Mouse (Mus musculus) small intestine, adult 2 months (tissue): ENCODE data around the gene Sult1c2. TPM values are rescaled to one million over a fixed set of nuclear protein-coding genes. Genes with fewer than 3 reads are reported as not detected.
"Not testable (repeated sequence)": the region's sequence is repeated elsewhere in the genome, so short reads cannot be mapped to it uniquely, and the experiment has no call there.

Experiments used
- H3K27ac ChIP-seq: fragments of 200-500 bp; 2 replicates; pipeline ENCODE4 v1.5.1; 2012; ENCODE audit warnings: low read depth, low read length, control low read depth, inconsistent platforms; ENCODE audit not compliant: insufficient read depth
- H3K27me3 ChIP-seq: fragments of 200-500 bp; 2 replicates; pipeline ENCODE4 v1.6.1; 2012; ENCODE audit warnings: mild to moderate bottlenecking, moderate library complexity, low read length, inconsistent platforms; ENCODE audit not compliant: control insufficient read depth, insufficient read depth
- H3K36me3 ChIP-seq: fragments of 200-500 bp; 2 replicates; pipeline ENCODE4 v1.6.1; 2012; ENCODE audit warnings: mild to moderate bottlenecking, low read length, control low read depth, inconsistent platforms; ENCODE audit not compliant: control insufficient read depth, insufficient read depth
- H3K4me1 ChIP-seq: fragments of 200-500 bp; 2 replicates; pipeline ENCODE4 v1.6.1; 2012; ENCODE audit warnings: low read length, inconsistent platforms, mixed read lengths; ENCODE audit not compliant: control insufficient read depth, insufficient read depth, insufficient read length
- H3K4me3 ChIP-seq: fragments of 200-500 bp; 2 replicates; pipeline ENCODE4 v1.5.1; 2012; ENCODE audit warnings: low read depth, mild to moderate bottlenecking, control low read depth, inconsistent platforms, low read length, moderate library complexity
- CTCF ChIP-seq: fragments of 200-500 bp; IDR thresholded peaks from 2 replicates; pipeline ENCODE4 v1.5.1; 2012; ENCODE audit warnings: low read depth, mild to moderate bottlenecking, control low read depth, inconsistent platforms, low read length, moderate library complexity, mixed read lengths; ENCODE audit not compliant: insufficient replicate concordance, insufficient read length; ENCODE audit errors: extremely low read depth
- POLR2A ChIP-seq: fragments of 200-500 bp; IDR thresholded peaks from 2 replicates; pipeline ENCODE4 v1.6.1; 2012; ENCODE audit warnings: low read depth, mild to moderate bottlenecking, control low read depth, inconsistent platforms, low read length, moderate library complexity
- WGBS: fragments of 180-500 bp; shearing (Covaris S2); methylation state at CpG from one replicate; pipeline ENCODE4 v1.1.7; 2018; 5-methylcytosine and 5-hydroxymethylcytosine counted together
- polyA plus RNA-seq: library from polyadenylated mRNA; depleted of rRNA; stranded (reverse); fragments of >200 nt; gene quantifications from 2 replicates; pipeline ENCODE4 v1.2.3, GENCODE M21; 2012; rRNA removed

Gene Sult1c2
- 0.30 and 1.9 TPM in 2 replicates for polyA plus RNA-seq

DNA sequence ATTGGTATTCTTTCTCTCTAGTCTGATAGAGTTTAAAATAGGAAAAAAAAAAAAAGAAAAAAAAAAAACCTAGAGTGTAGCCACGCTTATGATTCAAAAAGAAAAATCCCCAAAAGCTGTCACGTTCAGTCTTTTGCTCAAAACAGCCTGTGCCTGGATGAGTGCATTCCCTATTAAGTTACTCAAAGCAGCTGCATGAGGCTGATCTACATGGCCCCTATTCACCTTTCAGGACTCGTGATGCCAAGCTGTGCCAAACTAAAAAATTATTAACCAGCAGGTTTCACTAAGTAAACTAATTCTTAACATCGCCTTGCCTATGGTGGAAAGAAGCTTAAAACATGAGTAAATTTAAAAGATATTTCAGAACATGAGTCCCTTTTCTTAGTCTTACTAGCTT is at the start of gene Sult1c2:
Gene Sult1c2, minus strand, starts transcription at position 134 of the 400 bp plus-strand sequence.
- no peak within 1 kb of the TSS for H3K27ac ChIP-seq
- no peaks in the 10 kb centered on the region for H3K36me3 ChIP-seq
- no peak within 1 kb of the TSS for H3K4me3 ChIP-seq
- peaks cover 2% of the 10 kb centered on the region; the same call in 1 of the 2 replicates for H3K4me1 ChIP-seq
- no peaks in the 10 kb centered on the region for H3K27me3 ChIP-seq
- WGBS = 33% methylated on average over 4 of the region's 4 CpGs
- TF ChIP-seq POLR2A = no peak
- TF ChIP-seq CTCF = no peak

DNA sequence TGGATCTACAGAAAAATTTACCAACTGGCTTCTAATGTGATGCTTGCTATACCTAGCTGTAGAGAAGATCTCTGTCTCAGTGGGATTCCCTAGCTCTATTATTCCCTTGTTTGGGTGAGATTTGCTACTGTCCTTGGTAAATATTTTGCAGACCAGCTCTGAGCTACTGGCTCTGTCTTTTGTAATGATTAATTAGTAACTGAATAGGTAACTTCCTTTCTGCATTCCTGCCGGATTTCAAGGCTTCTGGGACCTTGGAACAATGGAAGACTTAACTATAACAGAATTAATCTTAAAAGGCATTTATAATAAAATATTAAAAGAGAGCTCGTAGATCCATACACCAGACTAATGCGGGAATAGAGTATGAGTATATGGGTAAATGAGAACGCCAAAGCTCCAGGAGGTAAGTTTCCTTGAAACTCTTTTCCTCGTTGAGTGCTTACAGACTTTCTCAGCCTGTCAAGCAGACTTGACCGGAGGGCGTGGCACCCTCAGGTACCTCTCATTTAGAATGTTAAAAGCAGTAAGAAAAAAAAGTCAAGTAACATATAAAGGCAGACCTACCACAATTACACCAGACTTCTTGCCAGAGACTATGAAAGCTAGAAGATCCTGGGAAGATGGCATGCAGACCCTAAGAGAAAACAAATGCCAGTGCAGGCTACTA is 33.0 kb upstream of the Sult1c2 start:
- WGBS = 80% methylated on average over 7 of the region's 7 CpGs
- not testable (repeated sequence) for H3K27ac ChIP-seq, H3K27me3 ChIP-seq, H3K4me1 ChIP-seq, H3K36me3 ChIP-seq, H3K4me3 ChIP-seq

DNA sequence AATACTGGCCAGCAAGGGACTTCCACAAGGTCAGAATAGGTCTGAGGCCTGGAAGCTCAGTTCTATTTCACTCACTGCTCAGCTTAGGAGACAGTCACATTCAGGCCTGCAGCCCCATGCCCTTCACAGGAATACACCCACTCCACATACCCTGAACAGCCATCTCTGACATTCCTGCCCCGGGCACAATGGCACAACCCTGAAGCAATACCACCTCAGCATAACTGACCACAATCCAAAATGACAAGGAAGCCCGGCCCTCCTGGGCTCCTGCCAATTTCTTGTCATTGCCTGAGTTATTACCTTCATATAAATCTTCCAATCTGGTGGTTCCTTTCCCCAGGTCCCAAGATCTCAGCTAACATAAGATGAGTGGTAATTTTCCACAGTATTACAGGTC is 28.3 kb upstream of the Sult1c2 start:
- no peaks in the 10 kb centered on the region for H3K27me3 ChIP-seq

DNA sequence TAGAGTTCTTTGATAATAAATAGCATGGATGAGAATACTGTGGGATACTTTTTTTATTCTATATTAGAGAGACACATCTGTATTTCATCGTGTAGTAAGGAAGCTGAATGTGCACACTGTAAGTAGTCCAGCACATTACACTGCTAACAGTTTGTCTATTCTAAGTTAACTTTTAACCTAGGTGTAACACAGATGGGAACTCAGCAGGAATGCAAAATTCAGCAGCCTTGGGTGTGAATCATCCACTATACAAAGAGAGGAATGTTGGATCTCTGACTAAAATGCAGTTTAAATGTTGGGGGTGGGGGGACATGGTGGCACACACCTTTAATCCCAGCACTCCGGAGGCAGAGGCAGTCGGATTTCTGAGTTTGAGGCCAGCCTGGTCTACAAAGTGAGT is 26.1 kb upstream of the Sult1c2 start:
- 74% methylated on average over 3 of the region's 3 CpGs for WGBS

More for the DNA sequence above, 28.3 kb upstream of the Sult1c2 start:
- Histone ChIP-seq H3K27ac (no peak overlapping the region), H3K4me1 (peaks cover 5% of the 10 kb centered on the region; the same call in 1 of the 2 replicates), H3K36me3 (no peaks in the 10 kb centered on the region), H3K4me3 (no peak overlapping the region)
- WGBS = 25% methylated on average over 2 of the region's 2 CpGs
- TF ChIP-seq CTCF (no peak), POLR2A (no peak)

DNA sequence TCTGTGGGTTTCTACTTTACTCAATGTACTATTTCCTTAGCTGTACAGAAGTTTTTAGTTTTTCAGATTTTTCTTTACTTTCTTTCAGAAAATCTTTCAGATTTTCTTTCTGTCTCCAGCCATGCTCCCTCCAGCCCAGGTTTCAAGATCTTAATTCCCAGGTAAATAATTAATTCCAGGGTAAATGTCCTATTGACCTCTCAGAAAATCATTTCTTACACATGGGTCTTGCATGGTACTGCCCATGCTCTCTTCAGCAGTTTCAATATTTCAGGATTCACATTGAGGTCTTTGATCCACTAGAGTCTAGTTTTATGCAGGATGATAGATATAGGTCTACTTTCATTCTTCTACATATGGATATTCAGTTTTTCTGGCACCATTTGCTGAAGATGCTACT is 23.8 kb upstream of the Sult1c2 start:
- Histone ChIP-seq H3K4me3 (no peak overlapping the region), H3K27me3 (no peaks in the 10 kb centered on the region), H3K4me1 (peaks cover 7% of the 10 kb centered on the region; the same call in 1 of the 2 replicates), H3K36me3 (no peaks in the 10 kb centered on the region), H3K27ac (no peak overlapping the region)
- TF ChIP-seq POLR2A (no peak), CTCF (no peak)

More for the DNA sequence above, 26.1 kb upstream of the Sult1c2 start:
- H3K27me3 ChIP-seq = no peaks in the 10 kb centered on the region
- H3K36me3 ChIP-seq = no peaks in the 10 kb centered on the region
- no peak overlapping the region for H3K4me3 ChIP-seq
- TF ChIP-seq CTCF = no peak
- TF ChIP-seq POLR2A = no peak
- H3K27ac ChIP-seq = no peak overlapping the region
- H3K4me1 ChIP-seq = peaks cover 5% of the 10 kb centered on the region; the same call in 1 of the 2 replicates

DNA sequence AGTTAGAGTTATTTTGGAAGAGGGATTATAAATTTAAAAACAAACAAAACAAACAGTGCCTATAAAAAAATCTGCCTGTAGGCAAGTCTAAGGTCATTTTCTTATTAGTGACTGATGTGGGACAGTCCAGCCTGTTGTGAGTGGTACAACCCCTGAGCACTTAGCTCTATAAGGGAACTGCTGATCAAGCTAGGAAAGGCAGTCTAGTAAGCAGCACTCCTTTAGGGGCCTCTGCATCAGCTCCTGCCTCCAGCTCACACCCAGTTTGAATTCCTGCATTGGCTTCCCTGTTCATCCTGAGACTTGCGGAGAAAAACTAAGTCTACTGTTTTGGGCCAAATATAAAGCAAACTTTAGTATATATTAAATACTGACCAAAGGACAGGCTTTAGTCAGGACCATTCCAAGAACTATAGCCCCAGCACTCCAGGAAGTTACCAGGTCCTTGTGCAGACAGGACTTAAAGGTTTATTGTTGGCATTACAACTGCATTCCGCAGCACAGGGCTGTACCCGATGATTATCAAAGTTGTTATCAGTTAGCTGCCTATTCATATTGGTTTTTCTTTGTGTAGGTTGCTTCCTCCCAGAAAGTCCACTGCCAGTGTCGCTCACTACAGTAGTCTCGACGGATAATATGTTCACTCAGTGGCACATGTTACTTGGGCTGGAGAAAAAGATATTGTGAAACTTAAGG is 19.3 kb upstream of the Sult1c2 start:
- Histone ChIP-seq H3K36me3 (no peaks in the 10 kb centered on the region), H3K4me1 (peaks cover 2% of the 10 kb centered on the region; the same call in 1 of the 2 replicates), H3K4me3 (no peak overlapping the region), H3K27ac (no peak overlapping the region), H3K27me3 (no peaks in the 10 kb centered on the region)
- WGBS = 20% methylated on average over 6 of the region's 6 CpGs
- TF ChIP-seq CTCF (no peak), POLR2A (no peak)

DNA sequence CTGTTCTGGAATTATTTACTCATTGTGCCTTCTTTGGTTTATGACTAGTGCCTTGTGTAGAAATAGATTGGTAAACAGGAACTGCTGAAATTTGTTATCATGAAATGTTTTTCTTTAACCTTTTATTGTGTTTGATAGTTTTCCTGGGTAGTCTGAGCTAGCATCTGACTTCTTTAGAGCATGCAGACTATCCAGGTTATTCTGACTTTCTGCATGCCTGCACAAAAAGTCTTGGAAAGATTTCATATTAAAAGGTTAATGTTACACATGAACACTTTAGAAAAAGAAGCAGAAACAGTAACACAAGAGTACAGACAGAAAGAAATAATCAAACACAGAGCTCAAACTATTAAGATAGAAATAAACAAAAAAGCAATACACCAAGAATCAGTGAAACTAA is 14.4 kb upstream of the Sult1c2 start:
- Histone ChIP-seq H3K27me3 (no peaks in the 10 kb centered on the region), H3K27ac (no peak overlapping the region), H3K36me3 (no peaks in the 10 kb centered on the region)

More for the DNA sequence above, 14.4 kb upstream of the Sult1c2 start:
- TF ChIP-seq CTCF (no peak), POLR2A (no peak)
- peaks cover 2% of the 10 kb centered on the region; the same call in 1 of the 2 replicates for H3K4me1 ChIP-seq
- no peak overlapping the region for H3K4me3 ChIP-seq
